Mouse (Mus musculus): ENCODE results near the gene Lonrf2.

DNA sequence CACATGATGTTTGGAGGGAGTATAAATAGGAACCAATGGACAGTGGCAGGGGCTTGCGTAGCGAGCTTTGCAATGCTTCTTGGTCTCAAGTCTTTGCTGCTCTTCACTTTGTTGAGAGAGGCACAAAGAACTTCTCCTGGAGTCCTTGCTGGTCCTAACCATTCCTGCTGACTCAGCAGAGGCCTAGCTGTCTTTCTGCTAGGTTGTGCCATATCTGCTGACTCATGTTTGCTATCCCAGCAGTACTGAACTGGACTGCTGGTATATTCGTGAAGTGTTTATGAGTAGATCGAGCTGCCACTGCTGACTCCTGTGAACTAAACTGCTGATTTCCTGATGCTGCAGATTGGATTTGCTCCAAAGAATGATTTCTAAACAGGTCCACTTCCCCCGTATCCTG lies 23.7 kb upstream of the Lonrf2 start:
- TF ChIP-seq CTCF (conservative IDR thresholded peaks at IDR 0.05 in 1 of 2, IDR thresholded peaks at IDR 0.05 in 1 of 2; ENCODE audit: low read depth in 2 of 2, low read length in 2 of 2): no peak
- no peak for TF ChIP-seq ZKSCAN1 (IDR thresholded peaks at IDR 0.05; ENCODE audit: borderline replicate concordance, low read depth, low read length)
- TF ChIP-seq HCFC1 (IDR thresholded peaks at IDR 0.05; ENCODE audit: low read depth, low read length): no peak
- TF ChIP-seq CHD1 (IDR thresholded peaks at IDR 0.05; ENCODE audit: low read depth, low read length): no peak
- no peak for TF ChIP-seq ZC3H11A (IDR thresholded peaks at IDR 0.05; ENCODE audit: low read depth, low read length)
- TF ChIP-seq E2F4 (IDR thresholded peaks at IDR 0.05; ENCODE audit: insufficient replicate concordance, low read depth, low read length): no peak
